Mouse (Mus musculus): ENCODE measurements around the gene Ecd.
A peak's percentile ranks its signal among the peaks of the same experiment; 100 is the strongest.
"Not testable (repeated sequence)": the region's sequence is repeated elsewhere in the genome, so short reads cannot be mapped to it uniquely, and the experiment has no call there.

Gene Ecd

DNA sequence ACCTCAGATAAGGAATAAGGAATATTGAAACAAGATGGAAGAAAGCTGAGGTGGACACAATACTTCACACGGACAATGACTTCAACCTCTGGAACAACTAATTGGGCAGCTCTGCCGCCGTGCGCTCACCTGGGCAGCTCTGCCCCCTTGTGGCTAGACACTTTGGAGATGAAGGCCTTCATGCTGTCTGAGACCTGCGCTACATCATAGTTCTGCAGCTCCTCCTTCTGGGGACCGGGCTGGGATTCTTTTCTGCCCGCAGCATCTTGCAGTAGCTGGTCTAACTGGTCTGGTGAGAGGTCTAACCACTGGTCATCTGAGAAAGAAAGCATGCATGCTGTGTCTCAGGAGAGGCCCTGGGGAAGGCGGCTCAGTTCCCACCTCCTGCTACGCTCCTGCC, 19.4 kb downstream of the Ecd start:
- DNase-seq (ENCODE audit: low read depth, low spot score), result no peak

DNA sequence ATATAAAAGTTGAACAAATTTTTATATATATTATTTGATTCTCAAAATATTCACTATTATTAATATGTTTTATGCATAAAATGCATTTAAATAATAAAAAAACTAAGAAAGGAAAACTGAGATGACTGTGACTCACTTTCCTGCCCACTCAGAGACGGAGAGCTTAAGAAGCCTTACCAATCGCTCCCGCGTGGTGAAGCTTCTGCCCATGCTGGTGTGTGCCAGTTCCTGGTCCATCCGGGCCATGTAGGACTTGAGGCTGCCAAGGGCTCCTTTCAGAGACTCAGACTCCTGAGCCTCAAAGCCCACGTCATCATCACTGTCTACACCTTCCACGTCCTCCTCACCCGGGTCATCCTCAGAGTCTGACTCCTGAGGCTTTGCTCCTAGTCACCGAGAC, 23.7 kb downstream of the Ecd start:
- no peak for DNase-seq (ENCODE audit: low read depth, low spot score)

GRCm38 (mm10) chr14:20319420-20319819, 28.5 kb downstream of the Ecd start:
- DNase-seq (ENCODE audit: low read depth, low spot score), result peak; percentile 48

DNA sequence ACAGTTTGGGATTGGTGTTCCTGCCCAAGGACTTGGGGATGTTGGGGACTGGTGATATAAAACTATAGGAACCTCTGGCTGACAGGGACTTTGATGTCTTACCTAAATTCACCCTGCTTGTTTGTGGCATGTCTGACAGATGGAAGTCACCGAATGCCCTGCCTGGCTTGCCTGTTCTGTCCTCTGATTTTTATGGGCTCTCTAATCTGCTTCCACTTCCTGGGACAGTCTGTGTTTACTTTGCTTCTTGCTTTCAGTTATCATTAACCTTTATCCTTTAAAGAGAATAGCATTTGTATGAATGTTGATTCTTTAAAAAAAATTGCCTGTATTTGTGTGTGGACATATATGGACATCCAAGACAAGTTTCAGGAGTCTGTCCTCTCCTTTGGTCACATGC, 32.8 kb downstream of the Ecd start:
- DNase-seq (ENCODE audit: low read depth, low spot score), result no peak

DNA sequence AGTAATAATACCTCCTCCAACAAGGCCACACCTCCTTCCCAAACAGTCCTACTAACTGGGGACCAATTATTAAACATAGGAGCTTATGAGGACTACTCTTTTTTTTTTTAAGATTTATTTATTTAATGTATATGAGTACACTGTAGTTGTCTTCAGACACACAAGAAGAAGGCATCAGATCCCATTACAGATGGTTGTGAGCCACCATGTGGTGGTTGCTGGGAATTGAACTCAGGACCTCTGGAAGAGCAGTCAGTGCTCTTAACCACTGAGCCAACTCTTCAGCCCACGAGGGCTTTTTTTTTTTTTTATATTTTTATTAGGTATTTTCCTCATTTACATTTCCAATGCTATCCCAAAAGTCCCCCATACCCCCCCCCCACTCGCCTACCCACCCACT, 42.8 kb downstream of the Ecd start:
- DNase-seq (ENCODE audit: low read depth, low spot score), result not testable (repeated sequence)

DNA sequence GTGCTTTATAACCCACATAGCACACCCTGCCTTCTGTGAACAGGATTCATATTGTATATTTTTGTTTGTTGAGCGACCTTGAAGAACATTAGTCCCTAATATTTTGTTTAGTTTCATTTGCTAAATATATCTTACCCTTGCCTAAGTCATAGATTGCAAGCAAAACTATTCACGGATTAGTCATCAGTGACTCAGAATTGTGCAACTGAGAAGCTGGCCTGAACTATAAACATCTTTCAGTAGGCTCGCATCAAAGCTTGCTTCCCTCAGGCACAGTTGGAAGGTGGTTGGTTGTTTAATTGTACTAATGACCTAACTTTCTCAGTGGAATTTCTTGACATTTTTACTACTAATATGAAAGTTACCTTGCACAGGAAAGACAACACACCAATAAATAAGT, 49.8 kb downstream of the Ecd start:
- peak; percentile 90 for DNase-seq (ENCODE audit: low read depth, low spot score)

DNA sequence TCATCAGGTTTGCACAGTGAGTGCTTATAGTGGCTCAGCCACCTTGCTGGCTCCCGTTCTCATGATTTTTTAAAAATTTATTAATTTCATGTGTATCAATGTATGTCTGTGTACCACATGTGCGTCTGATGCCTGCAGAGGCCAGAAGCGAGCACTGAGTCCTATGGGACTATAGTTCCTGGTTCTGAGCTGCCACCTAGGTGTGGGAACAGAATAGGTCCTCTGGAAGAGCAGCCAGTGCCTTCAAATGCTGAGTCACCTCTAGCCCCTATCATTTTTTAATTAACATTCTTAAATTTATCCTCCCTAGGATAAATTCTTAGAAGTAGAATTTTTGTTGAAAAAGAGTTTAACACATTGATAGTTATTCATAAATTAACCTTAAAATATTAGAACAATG, 50.3 kb downstream of the Ecd start:
- peak; percentile 58 for DNase-seq (ENCODE audit: low read depth, low spot score)

DNA sequence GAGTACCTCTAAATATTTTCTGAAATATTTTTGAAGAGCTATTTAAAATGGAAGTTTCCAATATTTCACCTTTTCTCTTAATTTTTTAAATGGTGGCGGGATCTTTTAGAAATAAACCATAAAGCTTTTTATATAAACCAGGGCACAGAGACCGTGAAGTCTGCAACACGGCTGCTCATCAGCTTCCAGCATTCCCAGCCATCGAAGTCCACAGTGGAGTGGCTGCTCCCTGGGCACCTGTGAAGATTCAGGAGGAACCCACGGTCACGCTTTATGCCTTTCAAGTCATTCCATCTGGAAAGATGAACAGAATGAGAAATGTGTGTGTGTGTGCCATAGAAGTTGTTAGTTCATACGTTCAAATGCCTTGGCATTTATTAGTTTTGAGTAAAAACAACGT, 53.0 kb downstream of the Ecd start:
- DNase-seq (ENCODE audit: low read depth, low spot score), result peak; percentile 2

GRCm38 (mm10) chr14:20294117-20294892, 53.6 kb downstream of the Ecd start, which contains the start of gene Nudt13:
Gene Nudt13 (plus strand): TSS chr14:20294697.
- DNase-seq (ENCODE audit: low read depth, low spot score), result peak; percentile 93

GRCm38 (mm10) chr14:20291391-20291790, 56.5 kb downstream of the Ecd start:
- DNase-seq (ENCODE audit: low read depth, low spot score), result no peak

Data from 3T3-L1 (cell line).